Mouse (Mus musculus) hematopoietic multipotent progenitor cell, adult 10-12 weeks (in vitro differentiated cells): ENCODE results near the gene Rgcc. TPM values are rescaled to one million over a fixed set of nuclear protein-coding genes. Genes with fewer than 3 reads are reported as not detected.

Experiments
- polyA plus RNA-seq: library from polyadenylated mRNA; stranded (reverse); fragments of >175 nt; gene quantifications from 2 replicates; pipeline ENCODE4 v1.2.3, GENCODE M21; 2012; ENCODE audit warnings: low replicate concordance

Gene Rgcc
- polyA plus RNA-seq = 19.8 and 28.5 TPM in 2 replicates

GRCm38 (mm10) chr14:79301466-79301875 is at the start of gene Rgcc:
Gene Rgcc, minus strand, starts transcription at chr14:79301645.

Other genes with a start within 250 kb of the Rgcc start
- not detected in 2 replicates for gene Zfp957, start 54.3 kb downstream of the Rgcc start, polyA plus RNA-seq
- 22.1 and 26.2 TPM in 2 replicates for gene Naa16, start 89.1 kb upstream of the Rgcc start, polyA plus RNA-seq
- 0.20 and 0.33 TPM in 2 replicates for gene Mtrf1, start 96.1 kb upstream of the Rgcc start, polyA plus RNA-seq
- 4.7 and 5.5 TPM in 2 replicates for gene Kbtbd7, start 124.9 kb upstream of the Rgcc start, polyA plus RNA-seq
- 0.39 and 0.46 TPM in 2 replicates for gene Kbtbd6, start 150.2 kb upstream of the Rgcc start, polyA plus RNA-seq
- gene Elf1, start 179.5 kb upstream of the Rgcc start, polyA plus RNA-seq = 12.2 and 13.3 TPM in 2 replicates
- gene Wbp4, start 179.9 kb upstream of the Rgcc start, polyA plus RNA-seq = 6.9 and 12.2 TPM in 2 replicates